Mouse (Mus musculus) MEL (cell line): ENCODE measurements around the gene Tmem260. TPM values are rescaled to one million over a fixed set of nuclear protein-coding genes. Genes with fewer than 3 reads are reported as not detected.

Source experiments
- DNase-seq: peaks from one replicate; pipeline ENCODE4 v3.0.0; 2011; ENCODE audit warnings: low read depth, low spot score
- H3K27ac ChIP-seq: 2 replicates; pipeline ENCODE4 v1.5.1; 2012; ENCODE audit warnings: low read depth, mild to moderate bottlenecking, control low read depth, low read length, moderate library complexity; ENCODE audit not compliant: control insufficient read depth
- H3K27me3 ChIP-seq, 2 experiments: fragments of 150-350 bp in 1 of 2; sonication (generic) in 1 of 2; 2 replicates each; pipeline ENCODE4 v1.6.1; 2012; ENCODE audit warnings: low read length in 2 of 2, mild to moderate bottlenecking in 2 of 2, improper control_type of control experiment in 1 of 2, moderate library complexity in 1 of 2; ENCODE audit not compliant: insufficient read depth in 2 of 2, control insufficient read depth in 1 of 2
- H3K36me3 ChIP-seq, 2 experiments: 2 replicates each; pipeline ENCODE4 v1.6.1; 2012 to 2014; ENCODE audit warnings: low read length in 2 of 2, improper control_type of control experiment in 1 of 2, inconsistent platforms in 1 of 2, mild to moderate bottlenecking in 1 of 2; ENCODE audit not compliant: insufficient read depth in 2 of 2, control insufficient read depth in 1 of 2
- H3K4me1 ChIP-seq, 2 experiments: fragments of 150-350 bp in 1 of 2; sonication (generic) in 1 of 2; 2 replicates each; pipeline ENCODE4 v1.6.1; 2012; ENCODE audit warnings: low read length in 2 of 2, improper control_type of control experiment in 1 of 2, mild to moderate bottlenecking in 1 of 2; ENCODE audit not compliant: insufficient read depth in 2 of 2, control insufficient read depth in 1 of 2
- H3K4me3 ChIP-seq, 2 experiments: fragments of 150-350 bp in 1 of 2; sonication (generic) in 1 of 2; 2 replicates each; pipeline ENCODE4 v1.5.1; 2012; ENCODE audit warnings: low read depth in 2 of 2, low read length in 2 of 2, mild to moderate bottlenecking in 2 of 2, moderate library complexity in 2 of 2, control low read depth in 1 of 2, improper control_type of control experiment in 1 of 2; ENCODE audit not compliant: control insufficient read depth in 1 of 2, insufficient read depth in 1 of 2
- H3K79me2 ChIP-seq: 2 replicates; pipeline ENCODE4 v1.6.1; 2012; ENCODE audit warnings: mild to moderate bottlenecking, low read length, moderate library complexity; ENCODE audit not compliant: control insufficient read depth, poor library complexity, insufficient read depth
- H3K9ac ChIP-seq: 2 replicates; pipeline ENCODE4 v1.6.1; 2012; ENCODE audit warnings: low read depth, mild to moderate bottlenecking, control low read depth, low read length, moderate library complexity; ENCODE audit not compliant: control insufficient read depth, poor library complexity, severe bottlenecking
- H3K9me3 ChIP-seq: fragments of 150-350 bp; sonication (generic); replicated peaks from 2 replicates; pipeline ENCODE4 v1.6.1; 2012; ENCODE audit warnings: mild to moderate bottlenecking, low read length, improper control_type of control experiment, moderate library complexity; ENCODE audit not compliant: insufficient read depth
- CHD1 ChIP-seq: IDR thresholded peaks from 2 replicates; pipeline ENCODE4 v1.6.1; 2012; ENCODE audit warnings: low read depth, mild to moderate bottlenecking, inconsistent platforms, low read length, improper control_type of control experiment
- CHD2 ChIP-seq: IDR thresholded peaks from 2 replicates; pipeline ENCODE4 v1.6.1; 2011; ENCODE audit warnings: low read length, improper control_type of control experiment
- CTCF ChIP-seq, 3 experiments: IDR thresholded peaks in 2 of 3; conservative IDR thresholded peaks in 1 of 3; 2 replicates each; pipeline ENCODE4 v1.5.1; 2011 to 2012; ENCODE audit warnings: low read length in 3 of 3, low read depth in 2 of 3, mild to moderate bottlenecking in 2 of 3, improper control_type of control experiment in 1 of 3, inconsistent platforms in 1 of 3, mixed read lengths in 1 of 3, moderate library complexity in 1 of 3; ENCODE audit not compliant: control insufficient read depth in 1 of 3, insufficient read depth in 1 of 3, poor library complexity in 1 of 3, severe bottlenecking in 1 of 3
- ELF1 ChIP-seq: IDR thresholded peaks from 2 replicates; pipeline ENCODE4 v1.6.1; 2014; ENCODE audit warnings: low read depth, mild to moderate bottlenecking, inconsistent platforms, low read length, improper control_type of control experiment, moderate library complexity
- EP300 ChIP-seq, 2 experiments: IDR thresholded peaks; 2 replicates each; pipeline ENCODE4 v1.6.1; 2011; ENCODE audit warnings: improper control_type of control experiment in 2 of 2, low read length in 2 of 2, low read depth in 1 of 2, mild to moderate bottlenecking in 1 of 2
- GABPA ChIP-seq: IDR thresholded peaks from 2 replicates; pipeline ENCODE4 v1.6.1; 2012; ENCODE audit warnings: low read depth, mild to moderate bottlenecking, inconsistent platforms, low read length, improper control_type of control experiment, moderate library complexity
- GATA1 ChIP-seq: IDR thresholded peaks from 2 replicates; pipeline ENCODE4 v1.6.1; 2011; ENCODE audit warnings: low read depth, low read length, improper control_type of control experiment
- KAT2A ChIP-seq: conservative IDR thresholded peaks from 2 replicates; pipeline ENCODE4 v1.6.1; 2012; ENCODE audit warnings: low read depth, low read length, improper control_type of control experiment, inconsistent platforms
- MAZ ChIP-seq: IDR thresholded peaks from 2 replicates; pipeline ENCODE4 v1.6.1; 2012; ENCODE audit warnings: low read depth, mild to moderate bottlenecking, inconsistent platforms, low read length, improper control_type of control experiment
- MEF2A ChIP-seq: IDR thresholded peaks from 2 replicates; pipeline ENCODE4 v1.6.1; 2014; ENCODE audit warnings: low read depth, mild to moderate bottlenecking, inconsistent platforms, low read length, improper control_type of control experiment; ENCODE audit not compliant: poor library complexity, insufficient replicate concordance, severe bottlenecking; ENCODE audit errors: extremely low read depth
- MXI1 ChIP-seq: IDR thresholded peaks from 2 replicates; pipeline ENCODE4 v1.6.1; 2011; ENCODE audit warnings: mild to moderate bottlenecking, low read depth, low read length, improper control_type of control experiment
- NELFE ChIP-seq: IDR thresholded peaks from 2 replicates; pipeline ENCODE4 v1.6.1; 2011; ENCODE audit warnings: low read depth, low read length, improper control_type of control experiment
- POLR2A ChIP-seq, 2 experiments: IDR thresholded peaks; 2 replicates each; pipeline ENCODE4 v1.6.1; 2011 to 2012; ENCODE audit warnings: low read length in 2 of 2, mild to moderate bottlenecking in 2 of 2, control low read depth in 1 of 2, improper control_type of control experiment in 1 of 2, low read depth in 1 of 2, moderate library complexity in 1 of 2; ENCODE audit not compliant: control insufficient read depth in 1 of 2, insufficient read depth in 1 of 2, poor library complexity in 1 of 2
- RCOR1 ChIP-seq: IDR thresholded peaks from 2 replicates; pipeline ENCODE4 v1.6.1; 2012; ENCODE audit warnings: low read depth, mild to moderate bottlenecking, inconsistent platforms, low read length, improper control_type of control experiment
- SMC3 ChIP-seq: IDR thresholded peaks from 2 replicates; pipeline ENCODE4 v1.6.1; 2011; ENCODE audit warnings: low read depth, low read length, improper control_type of control experiment
- TAL1 ChIP-seq: IDR thresholded peaks from 2 replicates; pipeline ENCODE4 v1.6.1; 2012; ENCODE audit warnings: mild to moderate bottlenecking, inconsistent platforms, low read length, moderate library complexity, mixed read lengths
- ZC3H11A ChIP-seq: IDR thresholded peaks from 2 replicates; pipeline ENCODE4 v1.6.1; 2012; ENCODE audit warnings: low read depth, mild to moderate bottlenecking, inconsistent platforms, low read length, improper control_type of control experiment
- polyA plus RNA-seq, 2 experiments: library from polyadenylated mRNA; stranded (reverse) in 1 of 2; unstranded in 1 of 2; fragments of >175 nt in 1 of 2; fragments of >200 nt in 1 of 2; gene quantifications; 2 replicates each; pipeline versions ENCODE4 v1.2.1 to v1.2.4; 2012; ENCODE audit warnings: low replicate concordance in 2 of 2, low read depth in 1 of 2; ENCODE audit not compliant: insufficient read length in 2 of 2, insufficient read depth in 1 of 2, missing spikeins in 1 of 2
- total RNA-seq: library from RNA; depleted of rRNA; stranded (reverse); fragments of 300-350 nt; gene quantifications from 2 replicates; pipeline ENCODE4 v1.2.3, GENCODE M21; 2012

The Tmem260 gene
- total and polyA plus RNA-seq, 3 experiments = 2.8 to 5.6 TPM; not detected in 1

DNA sequence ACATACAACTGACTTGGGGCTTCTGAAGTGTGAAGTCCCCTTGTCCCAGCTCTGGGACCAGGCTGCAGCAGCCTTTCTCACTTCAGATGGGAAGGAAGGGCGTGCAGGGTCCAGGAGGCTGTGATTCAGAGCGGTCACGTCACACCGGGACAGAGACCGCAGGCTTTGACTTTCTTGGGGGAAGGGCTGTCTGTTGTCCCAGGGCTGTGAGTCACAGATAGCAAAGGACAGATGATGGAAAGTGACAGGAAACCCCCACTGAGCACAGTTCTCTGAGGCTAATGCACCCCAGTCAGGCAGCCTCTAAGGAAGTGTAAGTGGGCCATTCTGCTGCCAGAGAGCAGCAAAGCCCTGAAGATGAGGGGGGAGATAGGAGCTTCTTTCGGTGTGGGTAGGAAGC, 23.9 kb upstream of the Tmem260 start:
- no peak overlapping the region for H3K9ac ChIP-seq
- TF ChIP-seq TAL1 (no peak), GATA1 (0 out of 2 replicates have a peak, but pooled peaks have one; percentile 19)
- TF ChIP-seq, all 39 proteins: peak for 1
- Histone ChIP-seq H3K27ac (no peak overlapping the region), H3K79me2 (no peaks in the 10 kb centered on the region), H3K4me3 (no peak overlapping the region), H3K4me1 (no peaks in the 10 kb centered on the region), H3K9me3 (no peaks in the 10 kb centered on the region), H3K27me3 (peaks cover 0 to 2% of the 10 kb centered on the region in 2 experiments; a peak in 1 of 4 replicates), H3K36me3 (no peaks in the 10 kb centered on the region)
- DNase-seq = peak; percentile 36

GRCm38 (mm10) chr14:48422436-48422835, 23.5 kb upstream of the Tmem260 start:
- no peak overlapping the region for H3K4me3 ChIP-seq

GRCm38 (mm10) chr14:48422901-48423300, 23.0 kb upstream of the Tmem260 start:
- Histone ChIP-seq H3K4me3 (no peak overlapping the region), H3K36me3 (no peaks in the 10 kb centered on the region), H3K27me3 (no peaks in the 10 kb centered on the region; a peak in 1 of 4 replicates), H3K79me2 (no peaks in the 10 kb centered on the region), H3K9ac (no peak overlapping the region), H3K9me3 (no peaks in the 10 kb centered on the region), H3K27ac (no peak overlapping the region), H3K4me1 (no peaks in the 10 kb centered on the region)
- TF ChIP-seq GABPA (no peak), ELF1 (no peak), MAZ (no peak), ZC3H11A (no peak), RCOR1 (no peak), MEF2A (no peak), CHD2 (no peak), NELFE (no peak), KAT2A (no peak), EP300 (IDR thresholded peaks at IDR 0.05; ENCODE audit: low read depth in 1 of 2, low read length in 2 of 2) (no peak), MXI1 (no peak), SMC3 (no peak)
- DNase-seq = no peak

More at GRCm38 (mm10) chr14:48422436-48422835, 23.5 kb upstream of the Tmem260 start:
- H3K27me3 ChIP-seq = no peaks in the 10 kb centered on the region
- H3K79me2 ChIP-seq = no peaks in the 10 kb centered on the region
- H3K4me1 ChIP-seq = no peaks in the 10 kb centered on the region
- no peaks in the 10 kb centered on the region for H3K36me3 ChIP-seq
- no peak overlapping the region for H3K27ac ChIP-seq
- no peak for DNase-seq
- TF ChIP-seq CHD1 (no peak), RCOR1 (no peak), ELF1 (no peak), ZC3H11A (no peak), CTCF (IDR thresholded peaks at IDR 0.05 in 2 of 3, conservative IDR thresholded peaks at IDR 0.05 in 1 of 3; ENCODE audit: control insufficient read depth in 1 of 3, insufficient read depth in 1 of 3, low read depth in 2 of 3, low read length in 3 of 3, poor library complexity in 1 of 3, severe bottlenecking in 1 of 3) (no peak), EP300 (IDR thresholded peaks at IDR 0.05; ENCODE audit: low read depth in 1 of 2, low read length in 2 of 2) (no peak), POLR2A (IDR thresholded peaks at IDR 0.05; ENCODE audit: control insufficient read depth in 1 of 2, insufficient read depth in 1 of 2, low read depth in 1 of 2, low read length in 2 of 2, poor library complexity in 1 of 2) (no peak)
- TF ChIP-seq, all 39 proteins: peak for 0
- H3K9ac ChIP-seq = no peak overlapping the region
- H3K9me3 ChIP-seq = no peaks in the 10 kb centered on the region
